Mouse (Mus musculus) C2C12 (cell line): Measurements from ENCODE around the gene Kdm4c. TPM values are rescaled to one million over a fixed set of nuclear protein-coding genes. Genes with fewer than 3 reads are reported as not detected.
"Not testable (repeated sequence)": the region's sequence is repeated elsewhere in the genome, so short reads cannot be mapped to it uniquely, and the experiment has no call there.

ENCODE experiments used
- H3K27me3 ChIP-seq: one replicate; pipeline ENCODE4 v1.6.1; 2011; ENCODE audit not compliant: control insufficient read depth, insufficient read depth, insufficient read length
- H3K36me3 ChIP-seq: one replicate; pipeline ENCODE4 v1.6.1; 2011; ENCODE audit not compliant: control insufficient read depth, insufficient read depth
- H3K4me3 ChIP-seq: one replicate; pipeline ENCODE4 v1.5.1; 2011; ENCODE audit warnings: mild to moderate bottlenecking, control low read depth; ENCODE audit not compliant: poor library complexity, insufficient read depth, severe bottlenecking
- H3K79me2 ChIP-seq: one replicate; pipeline ENCODE4 v1.6.1; 2011; ENCODE audit not compliant: control insufficient read depth, insufficient read depth
- H3K79me3 ChIP-seq: one replicate; pipeline ENCODE4 v1.6.1; 2011; ENCODE audit warnings: low read depth, control low read depth
- H3ac ChIP-seq: one replicate; pipeline ENCODE3; 2011; ENCODE audit warnings: low read depth; ENCODE audit not compliant: control insufficient read depth, insufficient read length
- CEBPB ChIP-seq: IDR thresholded peaks from one replicate; pipeline ENCODE4 v1.6.1; 2011; ENCODE audit warnings: low read depth, mild to moderate bottlenecking, control low read depth, moderate library complexity
- CTCF ChIP-seq: IDR thresholded peaks from one replicate; pipeline ENCODE4 v1.5.1; 2011; ENCODE audit not compliant: control insufficient read depth, insufficient read depth, insufficient read length
- FOSL1 ChIP-seq: IDR thresholded peaks from one replicate; pipeline ENCODE4 v1.8.0; 2011; ENCODE audit warnings: mild to moderate bottlenecking, low read length; ENCODE audit not compliant: poor library complexity, insufficient read depth, severe bottlenecking
- MAX ChIP-seq: IDR thresholded peaks from one replicate; pipeline ENCODE4 v1.6.1; 2011; ENCODE audit warnings: mild to moderate bottlenecking, control low read depth
- MYOD1 ChIP-seq: IDR thresholded peaks from one replicate; pipeline ENCODE4 v1.6.1; 2011; ENCODE audit warnings: low read depth; ENCODE audit not compliant: control insufficient read depth, insufficient read length
- MYOG ChIP-seq: IDR thresholded peaks from one replicate; pipeline ENCODE4 v1.6.1; 2011; ENCODE audit not compliant: control insufficient read depth, insufficient read length; ENCODE audit errors: extremely low read depth
- USF1 ChIP-seq: IDR thresholded peaks from one replicate; pipeline ENCODE4 v1.6.1; 2011; ENCODE audit warnings: low read depth, mild to moderate bottlenecking, control low read depth, moderate library complexity
- polyA plus RNA-seq: library from polyadenylated mRNA; unstranded; fragments of >200 nt; fragmentation: generic; extraction: Trizol; gene quantifications from one replicate; pipeline ENCODE4 v1.2.1, GENCODE M21; 2012; ENCODE audit warnings: missing spikeins

Kdm4c gene
- polyA plus RNA-seq, 1 experiment: 2.7 TPM

GRCm38 (mm10) chr4:74386583-74386982 lies 144.3 kb downstream of the Kdm4c start:
- Histone ChIP-seq H3K79me2 (no peaks in the 10 kb centered on the region), H3K79me3 (no peaks in the 10 kb centered on the region), H3K4me3 (no peak overlapping the region), H3K36me3 (peaks cover 3% of the 10 kb centered on the region), H3ac (no peak overlapping the region), H3K27me3 (no peaks in the 10 kb centered on the region)
- no peak for TF ChIP-seq MYOG
- TF ChIP-seq CEBPB: no peak
- TF ChIP-seq MAX: no peak
- TF ChIP-seq FOSL1: no peak
- TF ChIP-seq CTCF: no peak
- TF ChIP-seq MYOD1: no peak
- no peak for TF ChIP-seq USF1

DNA sequence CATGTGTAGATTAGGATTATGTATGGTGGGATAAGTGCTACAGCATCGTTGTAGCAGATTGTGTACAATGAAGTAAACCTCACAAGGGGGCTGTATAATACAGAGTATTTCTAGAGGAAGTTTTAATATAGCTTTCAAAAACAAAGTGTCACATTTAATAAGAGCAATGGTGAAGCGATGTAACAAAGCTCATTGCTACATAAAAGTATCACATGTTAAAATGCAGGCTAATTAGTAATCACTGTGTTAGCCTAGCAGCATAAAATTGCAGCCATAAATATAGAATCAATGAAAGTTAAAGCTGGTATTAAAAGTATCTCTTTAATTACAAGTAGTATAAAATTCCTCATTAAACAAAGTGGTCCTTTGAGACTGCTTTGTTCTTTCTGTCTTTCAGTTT lies 150.9 kb downstream of the Kdm4c start:
- Histone ChIP-seq H3K27me3 (no peaks in the 10 kb centered on the region), H3K36me3 (peaks cover 14% of the 10 kb centered on the region), H3K79me2 (no peaks in the 10 kb centered on the region), H3K79me3 (no peaks in the 10 kb centered on the region), H3K4me3 (no peak overlapping the region), H3ac (no peak overlapping the region)
- TF ChIP-seq MYOG (no peak), CTCF (no peak), FOSL1 (no peak), MYOD1 (no peak), MAX (no peak), CEBPB (no peak), USF1 (no peak)

DNA sequence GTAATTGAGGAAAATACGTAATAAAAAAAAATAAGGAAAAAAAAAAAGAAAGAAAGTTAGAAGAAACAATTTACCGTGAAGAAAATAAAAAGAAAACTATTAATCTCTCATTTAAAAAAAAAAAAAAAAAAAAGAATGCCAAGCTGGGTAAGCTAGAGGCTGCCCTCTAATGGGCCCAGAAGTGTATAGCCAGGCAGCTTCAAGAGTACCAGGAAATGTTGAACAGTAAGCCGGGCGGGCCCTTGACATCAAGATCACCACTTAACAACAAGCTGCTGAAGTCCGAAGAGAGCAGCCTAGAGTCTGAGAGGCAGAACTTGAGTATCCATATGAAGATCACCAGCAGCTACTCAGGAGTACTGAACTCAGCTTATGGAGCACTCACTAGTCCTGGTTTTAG lies 154.3 kb downstream of the Kdm4c start:
- Histone ChIP-seq H3K79me3 (no peaks in the 10 kb centered on the region), H3ac (no peak overlapping the region), H3K4me3 (no peak overlapping the region), H3K36me3 (peaks cover 10% of the 10 kb centered on the region), H3K79me2 (no peaks in the 10 kb centered on the region), H3K27me3 (no peaks in the 10 kb centered on the region)
- no peak for TF ChIP-seq MYOG
- TF ChIP-seq CTCF: no peak
- no peak for TF ChIP-seq MYOD1
- TF ChIP-seq USF1: no peak
- TF ChIP-seq MAX: no peak
- no peak for TF ChIP-seq CEBPB
- TF ChIP-seq FOSL1: no peak

DNA sequence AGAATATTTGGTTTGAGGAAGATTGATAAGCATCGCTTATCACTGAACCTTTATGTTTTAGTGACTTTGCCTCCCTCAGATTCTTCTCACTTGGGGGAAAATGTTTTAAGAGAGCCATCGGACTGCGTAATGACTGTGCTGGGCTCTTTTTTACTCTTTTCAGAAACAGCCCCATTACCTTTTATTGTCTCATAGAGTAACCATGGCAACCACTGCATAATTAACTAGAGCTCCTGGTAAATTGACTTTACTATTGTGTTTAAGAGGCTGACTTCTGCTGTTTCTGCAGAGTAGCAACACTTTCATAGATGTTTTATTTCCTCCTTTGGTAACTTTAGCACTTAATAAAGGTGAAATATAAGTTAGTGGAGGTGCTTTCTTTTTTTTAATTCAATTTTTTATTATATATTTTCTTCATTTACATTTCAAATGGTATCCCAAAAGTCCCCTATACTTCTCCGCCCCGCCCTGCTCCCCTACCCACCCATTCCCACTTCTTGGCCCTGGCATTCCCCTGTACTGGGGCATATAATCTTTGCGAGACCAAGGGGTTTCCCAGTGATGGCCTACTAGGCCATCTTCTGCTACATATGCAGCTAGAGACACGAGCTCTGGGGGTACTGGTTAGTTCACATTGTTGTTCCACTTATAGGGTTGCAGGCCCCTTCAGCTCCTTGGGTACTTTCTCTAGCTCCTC lies 159.5 kb downstream of the Kdm4c start:
- H3ac ChIP-seq, H3K79me2 ChIP-seq, H3K79me3 ChIP-seq, H3K4me3 ChIP-seq, H3K27me3 ChIP-seq: not testable (repeated sequence)
- H3K36me3 ChIP-seq: peaks cover 17% of the 10 kb centered on the region

- Histone ChIP-seq H3K27me3 (no peaks in the 10 kb centered on the region), H3ac (no peak overlapping the region), H3K36me3 (peaks cover 13% of the 10 kb centered on the region), H3K79me2 (no peaks in the 10 kb centered on the region), H3K79me3 (no peaks in the 10 kb centered on the region), H3K4me3 (no peak overlapping the region)
- no peak for TF ChIP-seq MAX
- TF ChIP-seq FOSL1: no peak
- no peak for TF ChIP-seq CEBPB
- no peak for TF ChIP-seq USF1
- TF ChIP-seq CTCF: no peak
- no peak for TF ChIP-seq MYOG
- TF ChIP-seq MYOD1: no peak
Measured at GRCm38 (mm10) chr4:74408731-74409130, 166.4 kb downstream of the Kdm4c start.

GRCm38 (mm10) chr4:74419794-74420193 lies 177.5 kb downstream of the Kdm4c start:
- no peak for TF ChIP-seq USF1
- no peak for TF ChIP-seq FOSL1
- TF ChIP-seq MYOD1: no peak
- no peak for TF ChIP-seq CEBPB
- TF ChIP-seq MAX: no peak
- TF ChIP-seq CTCF: no peak
- no peak for TF ChIP-seq MYOG
- Histone ChIP-seq H3K79me2 (no peaks in the 10 kb centered on the region), H3ac (no peak overlapping the region), H3K79me3 (no peaks in the 10 kb centered on the region), H3K4me3 (no peak overlapping the region), H3K27me3 (no peaks in the 10 kb centered on the region), H3K36me3 (no peaks in the 10 kb centered on the region)

Other genes starting within 250 kb of the Kdm4c start
- gene Frmd3, start 229.1 kb upstream of the Kdm4c start, polyA plus RNA-seq: not detected